8 mouse cellular contexts compared by ENCODE assay signal in the genomic region with DNA sequence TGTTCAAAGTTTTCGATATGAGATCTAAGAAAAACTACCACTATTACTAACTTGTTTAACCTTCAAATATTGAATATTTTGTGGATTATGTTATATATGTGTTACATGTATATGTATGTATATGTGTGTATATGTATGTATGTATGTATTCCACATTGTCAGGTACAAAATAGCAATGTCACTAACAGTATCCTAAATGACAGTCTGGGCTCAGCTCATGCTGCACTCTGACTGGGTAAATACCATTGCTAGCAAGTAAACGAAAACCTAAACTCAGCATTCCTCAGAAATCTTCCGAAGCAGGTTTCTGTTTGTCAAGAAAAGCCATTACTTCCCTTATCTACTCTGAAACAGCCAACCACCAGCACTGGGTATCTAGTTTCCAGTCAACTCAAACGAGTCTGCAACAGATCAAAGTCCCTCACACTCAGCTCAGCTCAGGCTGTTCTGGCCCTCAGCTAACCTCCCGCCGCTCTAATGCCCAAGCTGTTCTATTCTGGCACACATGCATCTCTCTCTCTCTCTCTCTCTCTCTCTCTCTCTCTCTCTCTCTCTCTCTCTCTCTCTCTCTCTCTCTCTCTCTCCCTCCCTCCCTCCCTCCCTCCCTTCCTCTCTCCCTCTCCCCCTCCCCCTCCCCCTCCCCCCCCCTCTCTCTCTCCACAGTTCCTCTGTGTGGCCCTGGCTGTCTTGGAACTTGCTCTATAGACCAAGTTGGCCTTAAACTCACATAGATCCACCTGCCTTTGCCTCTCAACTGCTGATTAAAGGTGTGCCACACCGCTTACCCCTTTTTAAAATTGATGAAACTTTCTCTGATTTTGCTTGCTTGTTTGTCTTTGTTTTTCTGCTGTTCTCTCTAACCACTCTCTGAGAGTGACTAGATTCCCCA. TPM values are rescaled to one million over a fixed set of nuclear protein-coding genes. Genes with fewer than 3 reads are reported as not detected.
A peak's percentile ranks its signal among the peaks of the same experiment; 100 is the strongest.
DNase-seq lines count a peak whose midpoint lies in the region; ATAC-seq and TF ChIP-seq lines count a peak whose summit lies in the region.

No protein-coding gene starts in this region.

- no peaks in the 10 kb centered on the region for H3K27me3 ChIP-seq in hindbrain, embryonic 10.5 days (ENCODE audit: insufficient read depth, poor library complexity, severe bottlenecking)
- no peaks in the 10 kb centered on the region for H3K27me3 ChIP-seq in hindbrain, embryonic 16.5 days (replicated peaks; ENCODE audit: control insufficient read depth, insufficient read depth, low read length)
- no peaks in the 10 kb centered on the region for H3K27me3 ChIP-seq in midbrain, embryonic 12.5 days

- no peak overlapping the region for H3K4me2 ChIP-seq in hindbrain, embryonic 16.5 days (ENCODE audit: low read length)
- no peak overlapping the region for H3K4me2 ChIP-seq in midbrain, embryonic 12.5 days (replicated peaks)

- no peaks in the 10 kb centered on the region for H3K4me1 ChIP-seq in hindbrain, embryonic 10.5 days (replicated peaks)
- H3K4me1 ChIP-seq in hindbrain, embryonic 16.5 days (ENCODE audit: control insufficient read depth, insufficient read depth, low read depth, low read length) = no peaks in the 10 kb centered on the region
- no peaks in the 10 kb centered on the region for H3K4me1 ChIP-seq in midbrain, embryonic 12.5 days

- H3K4me3 ChIP-seq in hindbrain, embryonic 10.5 days = no peak overlapping the region
- no peak overlapping the region for H3K4me3 ChIP-seq in hindbrain, embryonic 16.5 days (ENCODE audit: low read length)
- H3K4me3 ChIP-seq in midbrain, embryonic 12.5 days = no peak overlapping the region
- H3K4me3 ChIP-seq in left cerebral cortex, adult 2 months = no peak overlapping the region

- H3K9me3 ChIP-seq in hindbrain, embryonic 10.5 days = no peaks in the 10 kb centered on the region
- H3K9me3 ChIP-seq in hindbrain, embryonic 16.5 days (ENCODE audit: control insufficient read depth, low read length) = no peaks in the 10 kb centered on the region
- H3K9me3 ChIP-seq in midbrain, embryonic 12.5 days = no peaks in the 10 kb centered on the region

- H3K27ac ChIP-seq in hindbrain, embryonic 10.5 days = no peak overlapping the region
- H3K27ac ChIP-seq in hindbrain, embryonic 16.5 days (ENCODE audit: low read depth, low read length) = no peak overlapping the region
- no peak overlapping the region for H3K27ac ChIP-seq in midbrain, embryonic 12.5 days (replicated peaks)
- no peak overlapping the region for H3K27ac ChIP-seq in left cerebral cortex, adult 2 months

- TF ChIP-seq CTCF in left cerebral cortex, adult 2 months (IDR thresholded peaks at IDR 0.05) = no peak

- intact Hi-C loops in left cerebral cortex, adult 2 months (cut with DNase I) = no loop called here
- intact Hi-C loops in left cerebral cortex, postnatal 36 days (cut with DNase I) = no loop called here

- no peak for ATAC-seq in hindbrain, embryonic 16.5 days
- ATAC-seq in midbrain, embryonic 12.5 days (ENCODE audit: low FRiP score, low read depth) = peak; percentile 38; the same call in 1 of the 2 replicates

- peak; percentile 41 for DNase-seq in hindbrain, embryonic 10.5 days (ENCODE audit: low spot score)
- DNase-seq in embryo, embryonic 10.5 days (ENCODE audit: low spot score) = peak; percentile 72
- peak; percentile 41 for DNase-seq in kidney, adult 9 months
- DNase-seq in left cerebral cortex, adult 2 months (ENCODE audit: extremely low spot score in 1 of 2, low spot score in 2 of 2) = no peak
- DNase-seq in left cerebral cortex, postnatal 36 days (ENCODE audit: low spot score in 2 of 2) = no peak
- no peak for DNase-seq in left cerebral cortex, adult 11 months (ENCODE audit: low spot score)

- no peak overlapping the region for H3K9ac ChIP-seq in hindbrain, embryonic 16.5 days (ENCODE audit: low read depth, low read length)
- no peak overlapping the region for H3K9ac ChIP-seq in midbrain, embryonic 12.5 days (replicated peaks)

- WGBS in hindbrain, embryonic 10.5 days = 53% methylated on average over 7 of the region's 7 CpGs
- WGBS in hindbrain, embryonic 16.5 days = 64% methylated on average over 7 of the region's 7 CpGs
- 45% methylated on average over 7 of the region's 7 CpGs for WGBS in midbrain, embryonic 12.5 days

- H3K36me3 ChIP-seq in hindbrain, embryonic 10.5 days = no peaks in the 10 kb centered on the region
- H3K36me3 ChIP-seq in hindbrain, embryonic 16.5 days (ENCODE audit: control insufficient read depth, insufficient read depth, low read length) = no peaks in the 10 kb centered on the region
- no peaks in the 10 kb centered on the region for H3K36me3 ChIP-seq in midbrain, embryonic 12.5 days

RNA-seq across cellular contexts. Expression of gene Smc2, which starts 9.5 kb away (rescaled TPM):
- 123 and 200 TPM in 2 replicates for polyA plus RNA-seq in hindbrain, embryonic 10.5 days (2016; fragmentation: Nextera tagmentation; extraction: Ambion mirVana)
- polyA plus RNA-seq in hindbrain, embryonic 16.5 days (2015; fragmentation: Nextera tagmentation; extraction: Ambion mirVana) = 40.3 and 44.7 TPM in 2 replicates
- 195 and 202 TPM in 2 replicates for polyA plus RNA-seq in midbrain, embryonic 12.5 days (2016; fragmentation: Nextera tagmentation; extraction: Ambion mirVana)
- 1 to 10 TPM; 6.9 to 7.2 TPM for total RNA-seq in left cerebral cortex, adult 2 months (2021)
- total RNA-seq in left cerebral cortex, postnatal 36 days (2021) = 1 to 10 TPM; 4.8 to 6.4 TPM

Comparison
In these comparisons a context has a peak if more than half of its experiments do, and no peak if none do; other contexts are left out.
1. DNase-seq: peak in hindbrain, embryonic 10.5 days (single experiment), embryo, embryonic 10.5 days (single experiment) and kidney, adult 9 months (single experiment); none in left cerebral cortex, adult 2 months (0 of 2), left cerebral cortex, postnatal 36 days (0 of 2) and left cerebral cortex, adult 11 months (single experiment).